Mouse (Mus musculus): Measurements from ENCODE around the gene Ifngr2.
"Not testable (repeated sequence)": the region's sequence is repeated elsewhere in the genome, so short reads cannot be mapped to it uniquely, and the experiment has no call there.

Ifngr2 gene

GRCm38 (mm10) chr16:91546836-91547741 lies at the start of gene Ifngr2:
Gene Ifngr2, plus strand, starts transcription at chr16:91547072.
- peak; percentile 74 for DNase-seq

- DNase-seq, result no peak
Observed at GRCm38 (mm10) chr16:91498041-91498440, 48.8 kb upstream of the Ifngr2 start.

- DNase-seq, result no peak
Observed at GRCm38 (mm10) chr16:91504701-91505100, 42.2 kb upstream of the Ifngr2 start.

GRCm38 (mm10) chr16:91505116-91505601 lies 41.7 kb upstream of the Ifngr2 start:
- no peak for DNase-seq

GRCm38 (mm10) chr16:91506396-91506795 lies 40.5 kb upstream of the Ifngr2 start:
- DNase-seq, result no peak

GRCm38 (mm10) chr16:91512161-91512787 lies 34.6 kb upstream of the Ifngr2 start:
- DNase-seq, result peak; percentile 93

- DNase-seq, result no peak
Observed at GRCm38 (mm10) chr16:91513099-91513498, 33.8 kb upstream of the Ifngr2 start.

- no peak for DNase-seq
Observed at GRCm38 (mm10) chr16:91517020-91517419, 29.9 kb upstream of the Ifngr2 start.

GRCm38 (mm10) chr16:91522040-91522439 lies 24.8 kb upstream of the Ifngr2 start:
- peak; percentile 42 for DNase-seq

GRCm38 (mm10) chr16:91522479-91523309 lies 24.2 kb upstream of the Ifngr2 start:
- peak; percentile 87 for DNase-seq

GRCm38 (mm10) chr16:91524206-91524605 lies 22.7 kb upstream of the Ifngr2 start:
- DNase-seq, result no peak

GRCm38 (mm10) chr16:91526274-91526673 lies 20.6 kb upstream of the Ifngr2 start:
- DNase-seq, result no peak

- DNase-seq, result peak; percentile 82
Observed at GRCm38 (mm10) chr16:91527051-91527450, 19.8 kb upstream of the Ifngr2 start.

- peak; percentile 32 for DNase-seq
Observed at GRCm38 (mm10) chr16:91527500-91527899, 19.4 kb upstream of the Ifngr2 start.

GRCm38 (mm10) chr16:91528578-91528977 lies 18.3 kb upstream of the Ifngr2 start:
- DNase-seq, result no peak

- DNase-seq, result not testable (repeated sequence)
Observed at GRCm38 (mm10) chr16:91530830-91531229, 16.0 kb upstream of the Ifngr2 start.

GRCm38 (mm10) chr16:91531856-91532255 lies 15.0 kb upstream of the Ifngr2 start:
- no peak for DNase-seq

- no peak for DNase-seq
Observed at GRCm38 (mm10) chr16:91532429-91532828, 14.4 kb upstream of the Ifngr2 start.

GRCm38 (mm10) chr16:91533097-91534001 lies 13.5 kb upstream of the Ifngr2 start:
- no peak for DNase-seq

GRCm38 (mm10) chr16:91534477-91534876 lies 12.4 kb upstream of the Ifngr2 start:
- DNase-seq, result no peak

GRCm38 (mm10) chr16:91534888-91535287 lies 12.0 kb upstream of the Ifngr2 start:
- DNase-seq, result no peak

GRCm38 (mm10) chr16:91536372-91536771 lies 10.5 kb upstream of the Ifngr2 start:
- no peak for DNase-seq

Measured in lung, postnatal 36 days (tissue).